Mouse (Mus musculus) limb, embryonic 12.5 days (tissue): ENCODE measurements around the gene Zup1. TPM values are rescaled to one million over a fixed set of nuclear protein-coding genes. Genes with fewer than 3 reads are reported as not detected.
"Not testable (repeated sequence)": the region's sequence is repeated elsewhere in the genome, so short reads cannot be mapped to it uniquely, and the experiment has no call there.

ENCODE experiments used
- ATAC-seq: fragments of 200-750 bp; cut with Nextera tagmentation; 2 replicates; pipeline ENCODE4 v1.8.0; 2017; ENCODE audit warnings: low read depth, moderate TSS enrichment; ENCODE audit not compliant: insufficient number of reproducible peaks, insufficient read depth, low FRiP score, low TSS enrichment
- H3K27ac ChIP-seq: fragments of 300-500 bp; sonication (generic); 2 replicates; pipeline ENCODE4 v1.5.1; 2016; ENCODE audit warnings: mild to moderate bottlenecking, moderate library complexity
- H3K27me3 ChIP-seq: fragments of 300-500 bp; sonication (generic); 2 replicates; pipeline ENCODE4 v1.6.1; 2016; ENCODE audit warnings: mild to moderate bottlenecking, moderate library complexity
- H3K36me3 ChIP-seq: fragments of 300-500 bp; sonication (generic); 2 replicates; pipeline ENCODE4 v1.6.1; 2016; ENCODE audit warnings: mild to moderate bottlenecking, moderate library complexity
- H3K4me1 ChIP-seq: fragments of 300-500 bp; sonication (generic); replicated peaks from 2 replicates; pipeline ENCODE4 v1.6.1; 2016
- H3K4me2 ChIP-seq: fragments of 300-500 bp; sonication (generic); 2 replicates; pipeline ENCODE4 v1.6.1; 2016; ENCODE audit warnings: mild to moderate bottlenecking, moderate library complexity
- H3K4me3 ChIP-seq: fragments of 300-500 bp; sonication (generic); replicated peaks from 2 replicates; pipeline ENCODE4 v1.5.1; 2016; ENCODE audit warnings: mild to moderate bottlenecking
- H3K9ac ChIP-seq: fragments of 300-500 bp; sonication (generic); replicated peaks from 2 replicates; pipeline ENCODE4 v1.6.1; 2016; ENCODE audit warnings: mild to moderate bottlenecking, moderate library complexity
- H3K9me3 ChIP-seq: fragments of 300-500 bp; sonication (generic); 2 replicates; pipeline ENCODE4 v1.6.1; 2016; ENCODE audit warnings: mild to moderate bottlenecking, moderate library complexity
- WGBS: fragments of 180-500 bp; shearing (Covaris S2); methylation state at CpG from one replicate; pipeline ENCODE4 v1.1.7; 2016; 5-methylcytosine and 5-hydroxymethylcytosine counted together
- polyA plus RNA-seq: library from polyadenylated mRNA; unstranded; fragments of >200 nt; fragmentation: Nextera tagmentation; extraction: Ambion mirVana; gene quantifications from 2 replicates; pipeline ENCODE4 v1.2.1, GENCODE M21; 2016

Gene Zup1
- polyA plus RNA-seq, 1 experiment from 2014 or later, result 28.1 TPM

- not testable (repeated sequence) for H3K4me3 ChIP-seq, H3K27ac ChIP-seq, H3K36me3 ChIP-seq, H3K9me3 ChIP-seq, H3K9ac ChIP-seq, H3K4me2 ChIP-seq, H3K4me1 ChIP-seq, H3K27me3 ChIP-seq, ATAC-seq
- 89% methylated on average over 1 of the region's 1 CpGs for WGBS
Observed at GRCm38 (mm10) chr10:33901520-33901919, 49.5 kb downstream of the Zup1 start.

- not testable (repeated sequence) for H3K4me1 ChIP-seq, H3K36me3 ChIP-seq, H3K27ac ChIP-seq, H3K9ac ChIP-seq, H3K4me2 ChIP-seq, ATAC-seq, H3K27me3 ChIP-seq, H3K4me3 ChIP-seq
- H3K9me3 ChIP-seq, result peaks cover 19% of the 10 kb centered on the region
- 90% methylated on average over 2 of the region's 2 CpGs for WGBS
Observed at GRCm38 (mm10) chr10:33882411-33882810, 68.7 kb downstream of the Zup1 start.

- H3K36me3 ChIP-seq, result no peaks in the 10 kb centered on the region
- H3K4me3 ChIP-seq, result no peak overlapping the region
- 78% methylated on average over 2 of the region's 2 CpGs for WGBS
- no peaks in the 10 kb centered on the region for H3K27me3 ChIP-seq
- no peak overlapping the region for H3K9ac ChIP-seq
- no peak overlapping the region for H3K4me2 ChIP-seq
- no peak overlapping the region for H3K27ac ChIP-seq
- no peak for ATAC-seq
- H3K9me3 ChIP-seq, result no peaks in the 10 kb centered on the region
- no peaks in the 10 kb centered on the region for H3K4me1 ChIP-seq
Observed at GRCm38 (mm10) chr10:33872672-33873398, 78.2 kb downstream of the Zup1 start.

GRCm38 (mm10) chr10:33870441-33870840 lies 80.6 kb downstream of the Zup1 start:
- H3K4me1 ChIP-seq, result no peaks in the 10 kb centered on the region
- no peaks in the 10 kb centered on the region for H3K27me3 ChIP-seq
- WGBS, result 6% methylated on average over 1 of the region's 1 CpGs
- H3K36me3 ChIP-seq, result no peaks in the 10 kb centered on the region
- H3K9ac ChIP-seq, result no peak overlapping the region
- no peaks in the 10 kb centered on the region for H3K9me3 ChIP-seq
- no peak for ATAC-seq
- no peak overlapping the region for H3K27ac ChIP-seq
- H3K4me2 ChIP-seq, result no peak overlapping the region
- H3K4me3 ChIP-seq, result no peak overlapping the region

Other genes with a start within 250 kb of the Zup1 start
- not detected in 2 replicates for gene Sult3a2, start 164.6 kb downstream of the Zup1 start, polyA plus RNA-seq
- not detected in 2 replicates for gene Sult3a1, start 93.5 kb downstream of the Zup1 start, polyA plus RNA-seq
- gene Rsph4a, start 46.2 kb downstream of the Zup1 start, polyA plus RNA-seq, result 0.05 TPM in 1 of 2 replicates, not detected in the other
- 153 and 157 TPM in 2 replicates for gene Rwdd1, start 68.4 kb upstream of the Zup1 start, polyA plus RNA-seq
- gene Trappc3l, start 86.3 kb upstream of the Zup1 start, polyA plus RNA-seq, result not detected in 2 replicates
- not detected in 2 replicates for gene Calhm4, start 93.0 kb upstream of the Zup1 start, polyA plus RNA-seq
- gene Calhm5, start 145.2 kb upstream of the Zup1 start, polyA plus RNA-seq, result 0.06 and 0.15 TPM in 2 replicates
- 1.2 and 1.3 TPM in 2 replicates for gene Calhm6, start 176.7 kb upstream of the Zup1 start, polyA plus RNA-seq